Mouse (Mus musculus) kidney, adult 2 months (tissue): Measurements from ENCODE around the gene B3gat3.

Experiments
- CTCF ChIP-seq: fragments of 200-500 bp; conservative IDR thresholded peaks from 2 replicates; pipeline ENCODE4 v1.5.1; 2011; ENCODE audit warnings: low read depth, mild to moderate bottlenecking, control low read depth, low read length, moderate library complexity, mixed read lengths; ENCODE audit not compliant: insufficient read depth, insufficient read length
- POLR2A ChIP-seq: fragments of 200-500 bp; IDR thresholded peaks from one replicate; pipeline ENCODE4 v1.6.1; 2011; ENCODE audit warnings: low read depth, low read length, control low read depth

GRCm38 (mm10) chr19:8898576-8898975 lies 21.6 kb upstream of the B3gat3 start:
- TF ChIP-seq POLR2A (no peak), CTCF (no peak)
